Mouse (Mus musculus) c-Kit-positive CD71-positive TER-119-positive erythroid progenitor cells, embryonic 14.5 days (primary cell): ENCODE measurements around the gene Mtfr2.

Source experiments
- DNase-seq: peaks from one replicate; pipeline ENCODE4 v3.0.0-alpha.2; 2013; ENCODE audit warnings: low spot score

The Mtfr2 gene

GRCm38 (mm10) chr10:20379071-20379735, 31.6 kb downstream of the Mtfr2 start:
- DNase-seq = no peak

- DNase-seq = no peak
Measured at GRCm38 (mm10) chr10:20380798-20381197, 33.2 kb downstream of the Mtfr2 start.

- no peak for DNase-seq
Measured at GRCm38 (mm10) chr10:20381352-20381751, 33.8 kb downstream of the Mtfr2 start.

- no peak for DNase-seq
Measured at GRCm38 (mm10) chr10:20382807-20383419, 35.3 kb downstream of the Mtfr2 start.

- DNase-seq = no peak
Measured at GRCm38 (mm10) chr10:20390568-20390967, 43.0 kb downstream of the Mtfr2 start.

GRCm38 (mm10) chr10:20394815-20395214, 47.2 kb downstream of the Mtfr2 start:
- no peak for DNase-seq

GRCm38 (mm10) chr10:20395778-20396177, 48.2 kb downstream of the Mtfr2 start:
- DNase-seq = no peak

GRCm38 (mm10) chr10:20398224-20398623, 50.7 kb downstream of the Mtfr2 start:
- DNase-seq = no peak

GRCm38 (mm10) chr10:20398641-20399390, 51.2 kb downstream of the Mtfr2 start:
- DNase-seq = no peak

GRCm38 (mm10) chr10:20400406-20400805, 52.8 kb downstream of the Mtfr2 start:
- no peak for DNase-seq

GRCm38 (mm10) chr10:20402941-20403340, 55.4 kb downstream of the Mtfr2 start:
- DNase-seq = no peak

- no peak for DNase-seq
Measured at GRCm38 (mm10) chr10:20405471-20405870, 57.9 kb downstream of the Mtfr2 start.

- DNase-seq = no peak
Measured at GRCm38 (mm10) chr10:20408336-20408735, 60.8 kb downstream of the Mtfr2 start.

- no peak for DNase-seq
Measured at GRCm38 (mm10) chr10:20409181-20409580, 61.6 kb downstream of the Mtfr2 start.
